Mouse (Mus musculus): ENCODE data around the gene Hap1.
"Not testable (repeated sequence)": the region's sequence is repeated elsewhere in the genome, so short reads cannot be mapped to it uniquely, and the experiment has no call there.

The Hap1 gene

DNA sequence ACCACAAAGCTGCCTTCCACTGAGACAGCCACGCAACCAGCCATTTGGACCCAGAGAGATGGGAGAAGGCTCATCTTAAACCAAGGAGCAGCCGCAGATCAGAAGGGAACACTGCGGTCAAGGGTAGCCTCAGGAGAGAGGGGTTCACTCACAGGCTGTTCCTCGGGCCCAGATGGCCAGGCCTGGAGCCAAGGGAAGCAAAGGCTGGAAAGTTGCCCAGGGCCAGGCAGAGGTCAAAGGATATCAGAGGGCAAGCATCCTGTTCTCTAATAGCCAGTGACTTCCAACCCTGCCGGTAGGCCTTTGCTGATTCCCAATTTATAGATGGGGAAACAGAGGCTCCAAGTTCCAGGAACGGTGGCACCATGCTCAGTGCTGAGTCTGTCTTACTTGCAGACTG lies 32.7 kb upstream of the Hap1 start:
- DNase-seq: no peak

DNA sequence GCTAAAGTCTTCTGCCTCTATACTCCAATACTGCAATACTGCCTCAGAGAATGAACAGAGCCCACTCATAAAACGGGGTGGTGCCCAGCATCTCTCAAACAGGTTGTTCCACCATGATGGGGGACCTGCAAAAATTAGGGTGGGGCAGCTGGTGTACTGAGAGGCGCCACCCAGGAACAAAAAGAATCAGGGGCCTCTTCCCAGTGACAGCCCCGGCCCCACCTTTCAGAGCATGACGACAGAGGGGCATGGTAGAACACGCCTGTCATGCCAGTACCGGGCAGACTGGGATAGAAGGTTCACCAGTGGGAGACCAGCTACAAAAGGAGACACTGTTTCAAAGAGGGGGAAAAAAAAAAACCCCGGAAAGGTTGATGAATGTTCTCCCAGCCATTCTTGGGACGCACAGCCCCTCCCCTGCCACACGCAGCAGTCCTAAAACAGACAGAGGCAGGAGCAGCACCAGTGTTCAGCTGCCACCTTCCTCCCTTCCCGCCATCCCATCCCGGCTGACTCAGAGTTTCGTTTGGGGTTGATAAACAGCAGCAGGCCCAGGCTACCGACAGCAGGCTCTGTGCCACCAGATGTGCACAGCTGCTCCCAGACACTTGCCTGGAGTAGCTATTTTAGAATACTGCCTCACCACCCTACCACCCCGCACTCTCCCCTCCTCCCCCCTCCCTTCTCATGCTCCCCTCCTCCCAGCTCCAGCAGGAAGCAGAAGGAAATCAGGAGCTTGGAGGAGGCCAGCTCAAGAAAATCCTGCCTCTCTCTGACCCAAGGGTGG lies 31.9 kb upstream of the Hap1 start:
- DNase-seq: no peak

DNA sequence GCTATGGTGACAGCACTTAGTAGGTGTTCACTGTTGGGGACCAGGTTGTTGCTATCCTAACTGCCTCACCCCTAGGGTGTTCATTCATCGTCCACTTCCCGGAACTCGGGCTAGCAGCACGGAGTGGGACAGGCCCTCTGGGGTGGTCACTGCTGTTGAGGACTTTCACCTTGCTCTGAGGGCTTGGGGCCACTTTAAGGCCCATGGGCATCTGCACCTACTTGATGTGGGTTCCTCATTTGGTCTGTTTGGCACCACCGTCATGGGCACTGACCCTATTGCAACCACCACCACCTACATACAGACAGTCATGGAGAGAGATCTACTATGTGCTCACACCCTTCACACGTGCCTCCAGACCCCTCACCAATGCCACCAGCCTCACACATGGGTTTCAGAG lies 31.2 kb upstream of the Hap1 start:
- no peak for DNase-seq

DNA sequence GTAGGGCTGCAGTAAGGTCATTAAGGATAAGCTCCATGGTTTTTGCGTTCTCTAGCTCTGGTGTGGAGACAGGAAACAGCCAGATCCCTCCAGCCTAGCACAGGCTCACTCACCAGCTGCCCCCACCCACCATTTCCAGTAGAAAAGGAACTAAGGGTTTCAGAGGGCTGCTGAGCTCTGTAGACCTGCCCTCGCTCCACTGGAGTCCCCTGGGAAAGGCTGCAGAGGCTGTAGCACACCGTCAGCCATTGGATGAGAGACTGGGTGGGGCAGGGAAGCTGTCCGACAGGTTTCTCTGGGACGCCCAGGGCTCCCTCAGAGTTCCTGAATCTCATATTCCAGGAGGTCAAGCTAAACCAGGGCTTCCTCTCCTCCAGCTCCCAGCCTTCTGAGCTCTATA lies 30.7 kb upstream of the Hap1 start:
- no peak for DNase-seq

DNA sequence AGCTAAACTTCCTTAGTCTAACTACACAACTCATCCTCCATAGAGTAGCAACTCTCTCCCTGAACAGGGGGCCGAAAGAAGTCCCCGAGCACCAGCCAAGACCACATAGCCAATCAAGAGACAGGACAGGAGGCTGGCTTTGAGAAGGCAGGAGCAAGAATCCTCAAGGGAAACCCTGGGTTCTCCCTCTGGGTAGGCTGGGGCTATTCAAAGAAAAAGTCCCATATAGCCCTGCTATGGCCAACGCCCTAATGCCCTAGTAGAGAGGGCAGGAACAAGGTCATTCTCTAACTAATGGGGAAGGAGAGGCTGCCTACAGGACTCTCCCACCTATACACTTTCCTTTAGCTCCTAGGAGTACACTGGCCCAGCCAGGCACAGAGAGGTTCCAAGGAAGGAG lies 29.1 kb upstream of the Hap1 start:
- DNase-seq: no peak

DNA sequence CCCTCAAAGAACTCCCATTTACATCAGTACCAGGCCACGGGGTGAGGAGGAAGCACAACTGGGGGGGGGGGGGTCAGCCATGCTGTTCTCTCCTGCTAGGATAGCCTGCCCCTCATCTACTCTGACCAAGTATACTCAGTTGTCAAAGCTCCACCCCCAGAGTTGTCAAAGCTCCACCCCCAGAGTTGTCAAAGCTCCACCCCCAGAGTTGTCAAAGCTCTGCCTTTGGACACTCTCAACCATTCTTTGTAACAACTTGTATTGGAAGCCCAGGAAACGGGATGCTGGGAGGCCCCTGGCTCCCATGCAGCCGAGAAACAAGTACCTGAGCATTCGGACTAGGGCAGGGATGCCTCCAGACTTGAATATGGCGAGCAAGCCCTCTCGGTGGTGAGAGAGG lies 26.8 kb upstream of the Hap1 start:
- no peak for DNase-seq

DNA sequence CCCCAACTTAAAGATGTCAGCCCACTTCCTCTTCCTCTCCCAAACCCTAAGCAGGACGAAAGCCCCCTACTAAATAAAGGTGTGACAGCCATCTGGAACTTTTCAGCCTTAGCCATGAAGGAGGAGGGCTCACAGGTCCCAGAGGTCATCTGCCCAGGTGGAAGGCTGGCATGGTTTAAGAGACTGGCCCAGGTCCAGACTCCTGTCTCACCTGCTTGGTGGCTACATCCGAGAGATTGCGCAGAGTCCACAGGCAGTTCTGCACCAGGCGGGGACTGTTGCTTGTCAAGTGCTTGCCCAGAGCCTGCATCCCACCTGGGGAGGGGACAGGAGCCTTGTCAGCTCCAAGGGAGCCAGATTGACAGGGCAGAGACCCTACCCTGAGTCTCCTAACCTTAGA lies 23.4 kb upstream of the Hap1 start:
- no peak for DNase-seq

DNA sequence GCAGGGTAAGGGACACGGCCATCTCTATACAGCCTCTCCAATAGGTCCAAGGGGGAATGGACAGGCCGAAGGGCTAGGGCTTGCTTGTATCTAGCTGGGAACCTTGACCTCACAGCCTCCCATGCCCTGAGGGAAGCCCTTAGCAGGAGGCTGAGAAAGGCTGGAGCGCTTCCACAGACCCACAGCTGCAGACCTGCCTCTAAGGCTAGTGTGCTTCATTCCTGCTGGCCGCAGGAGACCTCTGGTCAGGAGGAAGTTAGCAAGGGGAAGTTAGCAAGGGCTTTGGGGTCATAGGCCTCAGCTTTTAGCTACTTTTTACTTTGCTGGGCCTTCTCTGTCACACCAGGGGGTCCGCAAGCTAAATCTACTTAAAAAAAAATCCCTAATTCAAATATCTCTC lies 22.5 kb upstream of the Hap1 start:
- no peak for DNase-seq

DNA sequence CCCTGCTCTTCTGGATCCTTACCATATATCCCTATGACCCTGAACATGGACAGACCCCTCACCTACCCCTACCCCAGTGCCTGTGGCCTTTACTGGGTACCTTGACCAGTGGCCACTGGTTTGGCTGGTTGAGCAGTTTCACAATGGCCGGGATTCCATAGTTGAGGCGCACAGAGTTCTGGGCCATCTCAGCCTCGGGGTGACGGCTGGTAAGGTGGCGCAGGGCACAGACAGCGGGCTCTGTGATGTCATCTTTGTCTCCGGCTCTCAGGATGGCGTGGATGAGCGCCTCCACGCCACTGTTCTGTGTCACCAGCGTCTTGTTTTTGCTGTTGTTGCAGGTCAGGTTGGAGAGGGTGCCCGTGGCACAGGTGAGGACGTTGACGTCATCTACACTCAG lies 22.1 kb upstream of the Hap1 start:
- no peak for DNase-seq

DNA sequence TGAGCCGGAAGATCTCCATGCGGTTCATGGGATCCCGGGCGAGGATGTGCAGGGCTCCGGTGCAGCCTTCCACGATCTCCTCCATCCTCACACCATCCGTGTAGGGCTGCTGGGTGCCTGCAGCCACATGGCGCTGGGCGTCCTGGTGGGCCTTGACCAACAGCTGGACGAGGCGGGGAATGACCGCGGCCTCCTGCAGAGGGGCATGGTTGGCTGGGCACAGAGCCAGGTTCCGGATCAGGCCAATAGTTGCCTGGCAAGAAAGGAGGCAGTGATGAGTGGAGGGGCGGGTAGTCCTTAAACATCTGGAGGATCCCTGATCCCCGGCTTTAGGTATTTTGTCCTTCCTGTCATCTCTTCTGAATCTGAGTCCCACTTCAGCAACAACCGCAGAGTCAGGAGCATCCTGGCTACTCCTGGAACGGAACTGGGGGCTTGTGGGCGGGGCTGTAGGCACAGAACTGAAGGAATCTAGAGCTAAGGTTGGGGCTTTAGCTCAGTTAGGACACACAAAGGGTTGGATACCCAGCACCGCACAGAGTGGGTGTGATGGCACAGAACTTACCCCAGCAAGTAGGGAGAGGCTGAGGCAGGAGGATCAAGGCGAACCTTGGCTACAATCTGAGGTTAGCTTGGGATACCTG lies 20.9 kb upstream of the Hap1 start:
- no peak for DNase-seq

DNA sequence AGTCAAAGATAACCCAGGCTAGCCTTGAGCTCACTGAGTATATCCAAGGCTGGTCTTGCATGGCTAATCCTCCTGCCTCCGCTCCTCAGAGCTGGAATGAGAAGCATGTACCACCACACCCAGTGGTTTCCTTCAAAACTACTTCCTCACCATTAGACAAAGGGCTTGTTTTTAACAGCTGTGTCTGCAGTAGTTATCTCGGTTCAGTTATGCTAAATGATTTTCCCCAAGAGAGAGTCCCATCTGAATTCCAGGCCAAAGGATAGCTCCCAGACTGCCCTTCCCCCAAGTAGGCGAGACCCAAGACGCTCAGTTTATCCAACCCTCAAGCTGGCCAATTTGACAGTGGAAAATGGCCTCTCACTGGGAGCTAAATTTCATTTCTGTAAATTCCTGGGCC lies 20.1 kb upstream of the Hap1 start:
- no peak for DNase-seq

DNA sequence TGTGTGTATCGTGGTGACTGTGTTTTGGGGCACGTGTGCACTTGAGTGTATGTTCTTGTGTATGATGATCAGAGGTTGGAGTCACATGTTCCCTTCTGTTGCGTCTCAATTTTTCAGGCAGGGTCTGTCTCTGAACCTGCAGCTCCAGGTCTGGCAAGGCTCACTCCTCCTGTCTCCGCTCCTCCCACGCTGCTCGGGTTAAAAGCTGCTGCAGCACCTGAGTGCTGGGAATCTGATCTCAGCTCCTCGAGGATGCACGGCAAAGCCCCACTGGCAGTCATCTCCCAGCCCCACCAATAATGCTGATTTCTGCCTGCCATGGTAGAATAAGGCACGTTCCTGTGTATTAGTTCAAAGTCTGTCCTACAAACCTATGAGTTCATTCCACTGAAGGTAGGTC lies 19.2 kb upstream of the Hap1 start:
- no peak for DNase-seq

DNA sequence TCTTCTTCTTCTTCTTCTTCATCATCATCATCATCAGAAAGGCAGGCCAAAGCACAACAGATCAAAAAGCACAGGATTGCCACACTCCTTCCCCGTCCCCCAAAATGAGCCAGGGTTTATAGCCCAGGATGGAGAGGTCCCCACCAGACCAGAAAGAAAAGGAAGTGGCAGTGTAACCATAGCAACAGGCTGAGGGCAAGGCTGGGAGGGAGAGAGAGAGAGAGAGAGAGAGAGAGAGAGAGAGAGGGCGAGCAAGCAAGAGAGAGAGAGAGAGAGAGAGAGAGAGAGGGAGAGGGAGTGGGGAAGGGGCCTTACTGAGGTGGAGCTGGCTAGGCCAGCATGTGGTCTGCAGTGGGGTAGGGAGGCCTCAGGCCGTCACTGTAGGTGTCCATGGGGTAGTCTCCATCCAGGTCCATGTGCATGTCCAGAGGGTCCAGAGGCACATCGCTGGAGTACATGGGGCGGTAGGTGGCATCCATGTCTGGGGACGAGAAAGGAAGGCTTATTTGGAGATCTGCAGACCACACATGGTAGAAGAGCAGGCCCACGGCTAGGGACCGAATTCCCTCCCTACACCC lies 16.1 kb upstream of the Hap1 start:
- no peak for DNase-seq

DNA sequence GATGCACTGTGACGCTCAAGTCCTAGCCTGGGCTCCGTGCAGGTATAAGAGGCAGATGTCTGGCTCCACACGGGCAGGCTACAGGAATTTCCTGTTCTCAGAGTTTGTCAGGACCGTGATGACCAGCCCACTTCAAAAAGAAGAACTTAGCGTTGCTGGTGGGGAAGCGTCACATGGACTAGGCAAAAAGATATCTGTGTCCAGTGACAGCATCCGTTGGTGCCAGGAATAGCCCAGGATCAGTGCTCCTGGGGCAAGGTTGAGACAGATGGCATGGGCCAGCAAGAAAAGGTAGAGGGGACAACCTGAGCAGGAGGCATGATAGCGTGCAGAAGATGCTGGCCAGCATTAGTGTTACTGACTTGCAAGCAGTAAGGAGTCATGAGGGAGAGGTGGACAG lies 13.9 kb upstream of the Hap1 start:
- DNase-seq: no peak

DNA sequence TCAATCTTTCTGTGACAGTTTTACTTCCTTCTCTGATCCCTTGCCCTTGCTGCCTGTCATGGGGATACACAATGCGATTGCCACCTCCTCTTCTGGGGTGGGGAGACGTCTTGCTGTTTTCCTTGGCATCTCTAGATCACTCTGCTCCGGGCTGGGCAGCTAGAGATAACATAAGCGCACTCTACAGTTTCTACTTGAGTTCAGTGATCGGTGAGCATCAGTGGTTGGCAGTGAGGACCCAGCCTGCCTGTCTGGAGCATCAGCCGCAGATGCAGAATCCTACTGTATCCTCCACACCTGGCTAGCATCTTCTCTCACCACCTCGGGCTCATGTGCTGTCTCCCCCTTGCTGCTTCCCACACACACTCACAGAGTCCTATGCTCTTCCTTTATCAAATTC lies 13.2 kb upstream of the Hap1 start:
- no peak for DNase-seq

DNA sequence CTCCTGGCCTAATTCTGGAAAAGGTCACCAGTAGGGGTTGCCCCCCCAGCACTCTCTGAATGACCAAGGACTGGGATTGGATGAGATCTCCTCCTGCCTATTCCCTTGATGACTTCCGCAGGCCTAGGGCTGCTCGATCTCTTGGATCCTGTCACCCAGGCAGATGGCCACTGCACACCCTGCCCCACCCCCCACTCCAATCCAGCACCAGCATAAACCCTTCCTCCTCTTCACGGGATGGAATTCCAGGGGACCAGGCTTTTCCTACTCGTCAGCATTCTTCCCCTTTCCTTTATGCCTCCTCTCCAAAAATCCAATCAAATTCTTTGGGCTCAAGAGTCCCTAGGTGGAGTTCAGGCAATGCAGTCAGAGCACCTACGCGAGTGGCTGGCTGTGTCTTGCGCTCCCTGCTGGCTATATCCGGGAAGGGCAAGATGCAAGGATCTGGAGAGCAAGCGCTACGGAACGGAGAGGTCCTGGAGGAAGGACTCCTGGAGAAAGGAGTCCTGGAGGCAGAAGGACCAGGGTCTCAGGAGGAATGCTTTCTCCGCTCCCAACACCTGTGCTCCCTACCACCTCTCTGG lies 7.1 kb upstream of the Hap1 start:
- DNase-seq: peak; percentile 28 to 44

DNA sequence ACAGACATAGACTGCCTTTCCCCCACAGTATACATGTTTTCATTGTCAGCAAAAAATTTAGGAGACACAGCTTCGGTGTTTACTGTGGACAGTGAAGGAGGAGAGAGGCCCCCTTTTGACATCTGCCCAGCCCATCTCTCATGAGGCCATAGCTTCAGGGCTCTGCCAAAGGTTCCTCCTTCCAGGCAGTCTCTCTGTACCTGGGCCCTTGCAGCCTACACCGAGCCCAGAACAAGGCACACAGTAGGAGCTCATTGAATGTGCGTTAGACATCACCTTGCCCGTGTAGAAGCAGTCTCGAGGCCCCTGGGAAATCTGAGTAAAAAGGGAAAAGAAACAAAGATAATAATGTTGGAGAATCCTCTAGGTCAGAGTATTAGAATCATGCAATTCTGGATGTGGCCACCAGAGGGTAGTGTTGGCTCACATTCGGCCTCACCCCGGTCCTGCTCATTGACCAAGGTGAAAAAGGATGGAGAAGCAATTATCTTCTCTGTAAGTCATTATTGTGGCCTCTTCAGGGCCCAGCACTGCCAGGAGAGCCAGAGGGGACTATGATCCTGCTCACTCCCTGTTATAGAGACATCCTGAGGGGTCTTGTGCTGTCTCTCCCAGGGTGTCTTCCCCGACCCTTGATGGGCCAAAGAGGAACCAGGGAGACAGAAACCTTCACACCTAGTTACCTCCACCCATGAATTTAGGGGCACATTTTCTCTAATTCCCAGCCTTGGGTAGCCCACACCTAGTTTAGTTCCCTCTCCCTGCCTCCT lies 6.5 kb upstream of the Hap1 start:
- DNase-seq: peak in 1 of 2 experiments; percentile 47

DNA sequence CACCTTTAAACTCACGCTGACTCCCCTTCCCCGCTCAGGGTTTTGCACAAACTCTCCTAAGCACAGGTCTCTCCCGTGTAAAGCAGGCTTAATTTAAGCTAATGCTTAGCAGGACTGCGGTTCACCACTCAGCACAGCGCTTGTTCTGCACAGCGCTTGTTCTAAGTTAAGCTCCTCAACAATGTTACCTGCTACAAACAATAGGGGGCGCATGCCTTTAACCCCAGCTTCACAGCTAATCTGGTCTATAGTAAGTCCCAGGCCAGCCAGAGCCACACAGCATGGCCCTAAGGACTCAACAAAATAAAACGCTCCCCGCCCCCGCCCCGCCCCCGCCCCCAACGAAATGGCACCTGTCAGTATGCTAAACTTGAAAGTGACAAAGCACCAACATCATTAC lies 5.1 kb upstream of the Hap1 start:
- not testable (repeated sequence) for DNase-seq

DNA sequence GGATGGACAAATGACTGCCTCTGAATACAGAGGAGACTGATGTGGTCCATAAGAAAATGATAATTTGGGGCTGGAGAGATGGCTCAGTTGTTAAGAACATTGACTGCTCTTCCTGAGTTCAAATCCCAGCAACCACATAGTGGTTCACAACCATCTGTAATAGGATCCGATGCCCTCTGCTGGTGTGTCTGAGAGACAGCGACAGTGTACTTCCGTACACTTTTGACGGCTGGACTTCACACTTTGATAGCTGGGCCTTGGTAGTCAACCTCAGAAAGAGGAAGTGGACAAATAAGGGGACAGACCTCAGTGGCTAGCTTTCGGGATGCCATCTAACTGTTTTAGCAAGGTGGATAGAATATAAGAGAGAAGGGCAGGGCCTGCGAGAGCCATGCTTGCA lies 4.2 kb upstream of the Hap1 start:
- DNase-seq: no peak

DNA sequence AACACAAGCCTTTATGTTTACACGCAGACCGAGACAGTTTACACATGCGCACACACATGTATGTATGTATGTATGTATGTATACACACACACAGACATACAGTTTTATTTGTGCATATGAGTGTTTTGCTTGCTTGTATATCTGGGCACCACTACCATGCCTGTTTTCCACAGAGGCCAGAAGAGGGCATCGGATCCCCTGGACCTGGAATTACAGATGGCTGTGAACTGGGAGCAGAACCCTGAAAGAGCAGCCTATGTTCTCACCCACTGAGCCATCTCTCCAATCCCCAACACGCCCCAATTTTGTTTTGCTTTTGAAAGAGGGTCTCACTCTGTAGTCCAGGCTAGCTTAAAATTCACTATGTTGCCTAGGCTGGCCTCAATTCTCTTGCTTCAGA lies 1.5 kb upstream of the Hap1 start:
- no peak for DNase-seq

DNA sequence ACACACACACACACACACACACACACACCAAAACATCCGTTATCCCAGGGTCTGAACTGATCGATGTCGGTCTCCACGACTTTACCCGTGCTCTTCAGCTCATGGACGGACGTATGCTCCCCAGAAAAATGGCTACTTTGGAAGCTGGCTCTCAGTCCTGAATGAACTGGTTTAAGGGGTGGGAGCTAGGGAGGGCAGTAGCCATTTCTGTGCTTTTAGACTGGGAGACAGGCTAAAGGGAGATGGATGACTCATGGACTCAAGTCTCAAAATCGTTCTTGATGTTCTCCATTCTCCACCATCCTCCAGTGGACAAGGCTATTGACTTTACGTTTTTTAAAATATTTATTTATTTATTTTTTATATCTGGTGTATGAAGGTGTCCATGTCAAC lies 887 bp upstream of the Hap1 start:
- no peak for DNase-seq

DNA sequence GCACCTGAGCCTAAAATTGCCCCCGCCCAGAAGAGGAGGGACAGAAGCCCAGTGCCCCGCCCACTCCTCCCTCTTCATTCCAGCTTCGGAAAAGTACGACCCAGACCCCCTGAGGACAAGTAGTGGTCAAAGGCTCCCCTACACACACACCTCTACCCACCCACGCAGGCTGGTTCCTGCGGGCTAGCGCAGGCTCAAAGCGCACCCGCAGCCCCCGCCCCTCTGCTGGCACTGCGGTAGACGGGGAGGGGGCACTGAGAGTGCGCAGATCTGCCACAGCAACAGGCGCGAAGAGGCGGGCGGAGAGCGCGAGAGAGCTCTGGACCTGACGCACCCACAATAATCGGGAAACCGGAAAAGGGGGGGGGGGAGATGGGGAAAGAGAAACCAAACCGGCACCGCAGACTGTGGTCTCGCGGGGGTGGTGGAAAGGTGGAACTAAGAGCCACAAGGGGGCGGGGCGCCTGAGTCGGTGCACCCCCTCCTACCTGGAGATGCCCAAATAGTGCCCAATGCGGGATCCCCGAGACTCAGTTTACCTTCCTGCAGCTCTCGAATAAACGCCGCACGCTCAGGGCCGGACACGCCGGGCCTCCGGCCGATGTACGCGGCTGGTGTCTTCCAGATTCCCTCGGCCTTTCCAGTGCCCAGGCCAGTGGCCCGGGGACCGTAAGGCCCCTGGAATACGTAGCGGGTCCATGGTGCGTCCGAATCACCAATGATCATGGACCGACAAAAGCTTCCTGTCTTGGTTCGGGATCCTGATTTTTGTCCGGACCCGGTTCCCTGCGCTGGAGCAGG lies 577 bp downstream of the Hap1 start:
- DNase-seq: peak; percentile 47 to 69
